Mouse (Mus musculus) liver, embryonic 14 days (tissue): ENCODE results near the gene St3gal2. TPM values are rescaled to one million over a fixed set of nuclear protein-coding genes. Genes with fewer than 3 reads are reported as not detected.

ENCODE experiments used
- polyA plus RNA-seq: library from polyadenylated mRNA; depleted of rRNA; stranded (reverse); fragments of >200 nt; gene quantifications from 2 replicates; pipeline ENCODE4 v1.2.3, GENCODE M21; 2012; rRNA removed

St3gal2 gene
- polyA plus RNA-seq = 9.7 and 11.0 TPM in 2 replicates

DNA sequence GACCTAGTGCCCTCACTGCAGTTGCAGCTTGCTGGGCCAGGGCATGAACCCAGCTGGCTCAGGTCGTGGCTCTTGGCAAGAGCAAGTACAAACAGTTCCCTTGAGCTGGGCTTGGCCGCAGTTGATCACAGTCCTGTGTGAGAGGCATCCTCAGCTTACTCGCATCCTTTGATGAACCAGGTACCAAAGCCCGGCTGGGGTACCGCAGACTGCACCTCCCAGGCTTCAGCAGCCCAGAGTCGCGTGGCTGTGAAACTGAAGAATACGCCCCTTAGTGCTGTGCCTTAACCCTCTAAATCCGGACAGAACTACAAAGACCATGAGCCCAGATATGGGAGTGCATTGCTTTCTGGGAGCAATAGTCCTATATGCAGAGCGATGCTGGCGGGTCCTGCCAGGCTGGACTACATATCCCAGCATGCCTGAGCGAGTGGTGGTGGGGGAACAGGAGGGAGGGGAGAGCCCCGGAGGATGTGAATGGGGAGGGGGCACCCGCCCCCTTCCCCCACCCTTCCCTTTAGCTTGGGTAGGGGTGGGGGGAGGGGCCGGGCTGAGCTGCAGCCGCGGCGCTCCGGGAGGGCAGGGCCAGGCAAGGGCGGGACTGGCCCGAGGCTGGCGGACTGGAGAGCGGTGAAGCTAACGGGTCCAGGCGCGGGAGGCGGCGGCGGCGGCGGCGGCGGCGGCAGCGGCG lies at the start of gene St3gal2:
Gene St3gal2 (plus strand): TSS at position 582 of the 691 bp plus-strand sequence.

DNA sequence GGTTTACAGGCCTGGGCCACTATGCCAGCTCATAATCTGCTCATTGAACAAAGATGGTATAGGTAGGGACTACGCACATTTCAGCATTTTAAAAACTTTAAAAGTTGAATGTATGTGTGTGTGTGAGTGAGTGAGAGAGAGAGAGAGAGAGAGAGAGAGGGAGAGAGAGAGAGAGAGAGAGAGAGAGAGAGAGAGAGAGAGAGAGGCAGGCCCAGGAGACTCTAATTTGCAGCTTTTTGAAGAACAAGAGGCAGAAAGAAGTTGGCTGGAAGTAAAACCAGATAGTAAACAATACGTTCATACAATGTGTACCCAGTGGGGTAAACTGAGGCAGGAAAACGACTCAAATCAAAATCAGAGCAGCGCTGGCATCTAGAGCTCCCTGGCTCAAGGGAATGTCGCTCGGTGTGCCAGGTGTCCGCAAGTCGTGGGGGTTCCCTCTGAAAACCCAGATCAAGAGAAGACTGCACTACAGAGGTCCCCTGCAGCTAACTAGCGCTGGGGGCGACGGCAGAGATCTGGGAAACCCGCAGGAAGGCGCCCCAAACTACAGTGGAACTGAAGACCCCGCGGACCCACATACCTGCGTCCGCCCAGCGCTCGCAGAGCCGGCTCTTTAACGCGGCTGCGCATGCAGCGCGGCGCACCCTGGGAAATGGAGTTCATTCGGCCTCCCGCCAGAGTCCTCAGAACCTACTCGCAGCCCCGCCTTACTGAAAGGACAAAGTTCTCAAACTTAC lies 17.7 kb upstream of the St3gal2 start, which contains the start of gene Fuk:
Gene Fuk (minus strand): TSS at position 650 of the 740 bp plus-strand sequence.

DNA sequence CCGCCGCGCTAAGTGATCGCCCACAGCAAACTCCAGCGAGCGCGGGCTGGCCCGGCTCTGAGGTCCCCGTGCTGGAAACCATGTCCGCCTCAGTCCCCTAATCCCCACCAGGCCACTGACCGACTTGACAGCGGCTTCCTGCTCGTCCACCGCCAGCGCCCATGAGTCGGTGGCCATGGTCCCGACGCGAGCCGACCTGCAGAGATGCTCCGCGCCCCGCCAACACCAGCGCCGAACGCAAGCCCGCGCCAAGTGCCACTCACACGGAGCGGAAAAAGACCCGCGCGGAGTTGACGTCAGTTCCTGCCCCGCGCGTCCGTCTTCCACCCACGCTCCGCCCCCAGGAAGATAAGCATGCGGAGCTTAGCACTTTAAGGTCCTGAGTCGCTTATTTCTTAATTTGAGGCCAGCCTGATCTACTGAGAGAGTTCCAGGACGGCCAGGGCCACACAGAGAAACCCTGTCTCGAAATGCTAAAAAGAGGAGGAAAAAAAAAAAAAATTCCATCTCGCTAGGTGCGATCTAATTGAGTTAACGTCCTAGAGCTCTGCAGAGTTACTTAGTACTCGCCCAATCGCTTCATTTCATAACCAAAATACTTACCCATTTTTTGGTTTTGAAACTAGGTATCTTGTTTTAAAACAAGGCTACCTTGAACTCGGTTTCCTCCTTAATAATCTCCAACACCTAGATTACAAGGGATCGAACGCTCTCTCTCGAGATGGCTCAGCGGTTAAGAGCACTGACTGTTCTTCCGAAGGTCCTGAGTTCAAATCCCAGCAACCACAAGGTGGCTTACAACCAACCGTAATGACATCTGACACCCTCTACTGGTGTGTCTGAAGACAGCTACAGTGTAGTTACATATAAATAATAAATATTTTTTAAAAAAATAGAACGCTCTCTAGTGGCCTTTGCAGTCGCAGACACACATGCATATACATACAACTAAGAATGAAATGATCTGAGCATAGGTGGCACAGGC lies 78.1 kb downstream of the St3gal2 start, which contains the start of gene Ddx19a:
Gene Ddx19a (minus strand): TSS at position 254 of the 985 bp plus-strand sequence.

Other genes with a start within 250 kb of the St3gal2 start
- gene Mtss1l, start 198.4 kb upstream of the St3gal2 start, polyA plus RNA-seq = 2.4 and 2.5 TPM in 2 replicates
- gene Il34, start 114.0 kb upstream of the St3gal2 start, polyA plus RNA-seq = 0.01 and 0.07 TPM in 2 replicates
- 14.3 and 16.8 TPM in 2 replicates for gene Cog4, start 73.3 kb upstream of the St3gal2 start, polyA plus RNA-seq
- gene Sf3b3, start 73.1 kb upstream of the St3gal2 start, polyA plus RNA-seq = 34.8 and 40.3 TPM in 2 replicates
- 2.0 and 2.6 TPM in 2 replicates for gene Fuk, start 17.4 kb upstream of the St3gal2 start, polyA plus RNA-seq
- 28.3 and 30.8 TPM in 2 replicates for gene Ddx19a, start 77.9 kb downstream of the St3gal2 start, polyA plus RNA-seq
- gene Ddx19b, start 111.8 kb downstream of the St3gal2 start, polyA plus RNA-seq = 2.5 and 2.9 TPM in 2 replicates
- gene Aars, start 113.2 kb downstream of the St3gal2 start, polyA plus RNA-seq = 32.5 and 33.3 TPM in 2 replicates
- 5.6 and 7.6 TPM in 2 replicates for gene Exosc6, start 136.4 kb downstream of the St3gal2 start, polyA plus RNA-seq
- gene Clec18a, start 172.5 kb downstream of the St3gal2 start, polyA plus RNA-seq = not detected in 2 replicates
- gene Pdpr, start 174.7 kb downstream of the St3gal2 start, polyA plus RNA-seq = 1.8 and 1.9 TPM in 2 replicates